19 mouse cellular contexts compared by ENCODE assay signal in genomic region chr17:80367276-80367675, GRCm38 (mm10). TPM values are rescaled to one million over a fixed set of nuclear protein-coding genes. Genes with fewer than 3 reads are reported as not detected.
DNase-seq lines count a peak whose midpoint lies in the region; ATAC-seq and TF ChIP-seq lines count a peak whose summit lies in the region.
"Had no signal": no experiment of that assay in that cellular context is flagged by ENCODE, and none has a peak within 500 bp of the region (broad histone marks: within the 10 kb centered on the region; RNA-seq: fewer than 3 reads in every experiment).

No protein-coding gene starts in this region.

- H3K9me3 ChIP-seq in forebrain, embryonic 15.5 days: no peaks in the 10 kb centered on the region
- H3K9me3 ChIP-seq: forebrain, embryonic 12.5 days; midbrain, embryonic 12.5 days had no signal

- H3K36me3 ChIP-seq in forebrain, embryonic 15.5 days: no peaks in the 10 kb centered on the region
- H3K36me3 ChIP-seq: forebrain, embryonic 12.5 days; midbrain, embryonic 12.5 days had no signal

- WGBS in forebrain, embryonic 15.5 days: 94% methylated on average over 5 of the region's 5 CpGs

- no peak overlapping the region for H3K4me3 ChIP-seq in layer of hippocampus, adult 2 months
- no peak overlapping the region for H3K4me3 ChIP-seq in forebrain, embryonic 15.5 days
- H3K4me3 ChIP-seq: forebrain, embryonic 12.5 days; midbrain, embryonic 12.5 days; myocyte had no signal

- H3K9ac ChIP-seq in forebrain, embryonic 15.5 days (replicated peaks): no peak overlapping the region
- H3K9ac ChIP-seq: forebrain, embryonic 12.5 days; lung, embryonic 14.5 days; midbrain, embryonic 12.5 days had no signal

- no peak for ATAC-seq in forebrain, embryonic 15.5 days (replicated peaks)
- ATAC-seq: hindbrain, embryonic 16.5 days had no signal

- H3K4me2 ChIP-seq in forebrain, embryonic 15.5 days (replicated peaks): no peak overlapping the region
- H3K4me2 ChIP-seq: forebrain, embryonic 12.5 days; lung, embryonic 14.5 days; midbrain, embryonic 12.5 days had no signal

- H3K27me3 ChIP-seq in forebrain, embryonic 15.5 days: no peaks in the 10 kb centered on the region

- H3K27ac ChIP-seq in layer of hippocampus, adult 2 months: no peak overlapping the region
- no peak overlapping the region for H3K27ac ChIP-seq in forebrain, embryonic 15.5 days (replicated peaks)
- H3K27ac ChIP-seq: forebrain, embryonic 12.5 days; midbrain, embryonic 12.5 days had no signal

- H3K4me1 ChIP-seq in forebrain, embryonic 15.5 days: no peaks in the 10 kb centered on the region
- H3K4me1 ChIP-seq: forebrain, embryonic 12.5 days; midbrain, embryonic 12.5 days had no signal

- DNase-seq in cerebellum, postnatal 14 days: peak; percentile 18 to 40
- no peak for DNase-seq in cerebellum, adult 11 months
- no peak for DNase-seq in layer of hippocampus, adult 2 months (ENCODE audit: low spot score in 2 of 2)
- DNase-seq in layer of hippocampus, postnatal 36 days: no peak
- DNase-seq in right cerebral cortex, postnatal 10 days (ENCODE audit: low spot score in 2 of 2): peak; percentile 43 to 46
- DNase-seq in right cerebral cortex, postnatal 4 days: no peak
- DNase-seq in mesoderm, embryonic 11.5 days (ENCODE audit: low read depth, low spot score): peak; percentile 20
- DNase-seq: adrenal gland, postnatal 25 days; B cell, adult 2 months; liver; lung, embryonic 14.5 days; thymus, postnatal 4 days had no signal

- TF ChIP-seq CTCF in layer of hippocampus, adult 2 months (conservative IDR thresholded peaks at IDR 0.05): peak; percentile 65

RNA-seq across cellular contexts. Expression of gene Gm10190, which starts 6.1 kb away (rescaled TPM):
- 1 to 10 TPM in 1 of 2 experiments, not detected in 1; 1.5 TPM for total RNA-seq in layer of hippocampus, adult 2 months (2021)
- 1 to 10 TPM; 2.1 to 4.2 TPM for total RNA-seq in layer of hippocampus, postnatal 36 days (2021)
- polyA plus RNA-seq in forebrain, embryonic 15.5 days (2015; fragmentation: Nextera tagmentation; extraction: Ambion mirVana): 2.3 and 2.8 TPM in 2 replicates
- total RNA-seq: adrenal gland, postnatal 25 days; gastrocnemius, adult 8-10 months had no signal
- polyA plus RNA-seq: myocyte; spleen, adult 2 months had no signal

Comparison
In these comparisons a context has a peak if more than half of its experiments do, and no peak if none do; other contexts are left out.
1. DNase-seq: peak in cerebellum, postnatal 14 days (2 of 2), right cerebral cortex, postnatal 10 days (2 of 2) and mesoderm, embryonic 11.5 days (single experiment); none in cerebellum, adult 11 months (single experiment), layer of hippocampus, adult 2 months (0 of 2), layer of hippocampus, postnatal 36 days (0 of 2) and right cerebral cortex, postnatal 4 days (single experiment).